Mouse (Mus musculus): ENCODE measurements around the gene Spry1.

DNA sequence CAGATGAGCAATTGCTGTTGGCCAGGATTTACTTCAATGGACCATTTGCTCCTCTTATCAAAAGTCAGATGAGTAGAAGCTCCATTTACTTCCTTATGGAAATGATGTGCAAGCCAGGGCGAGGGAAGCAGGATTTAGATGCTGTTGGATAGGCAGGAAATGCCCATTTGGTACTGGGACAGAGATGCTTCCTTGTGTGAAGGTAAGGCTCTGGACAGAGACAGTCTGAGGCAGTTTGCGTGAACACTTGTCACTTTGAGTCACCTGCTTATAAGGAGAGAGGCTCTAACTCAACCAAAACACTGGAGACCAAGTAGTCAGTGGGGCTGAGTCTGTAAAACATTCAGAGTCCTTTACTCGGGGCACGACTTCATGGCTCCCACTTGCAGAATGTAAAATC lies 2.8 kb upstream of the Spry1 start:
- no peak for TF ChIP-seq CTCF (IDR thresholded peaks at IDR 0.05; ENCODE audit: insufficient read depth, low read depth, low read length)
- no peak for TF ChIP-seq POLR2A (IDR thresholded peaks at IDR 0.05; ENCODE audit: insufficient read depth, low read depth, low read length)
